Mouse (Mus musculus) embryonic facial prominence, embryonic 11.5 days (tissue): Measurements from ENCODE around the gene Abcb1a. TPM values are rescaled to one million over a fixed set of nuclear protein-coding genes. Genes with fewer than 3 reads are reported as not detected.
"Not testable (repeated sequence)": the region's sequence is repeated elsewhere in the genome, so short reads cannot be mapped to it uniquely, and the experiment has no call there.

ENCODE experiments used
- ATAC-seq: fragments of 200-750 bp; cut with Nextera tagmentation; replicated peaks from 2 replicates; pipeline ENCODE4 v1.8.0; 2017; ENCODE audit warnings: low read depth; ENCODE audit not compliant: insufficient number of reproducible peaks, low FRiP score, low TSS enrichment
- DNase-seq: peaks from one replicate; pipeline ENCODE4 v3.0.0-alpha.2; 2015; ENCODE audit warnings: low spot score
- H3K27ac ChIP-seq: fragments of 300-500 bp; sonication (generic); replicated peaks from 2 replicates; pipeline ENCODE4 v1.5.1; 2014; ENCODE audit warnings: mild to moderate bottlenecking, low read depth, low read length, control low read depth
- H3K27me3 ChIP-seq: fragments of 300-500 bp; sonication (generic); 2 replicates; pipeline ENCODE4 v1.6.1; 2014; ENCODE audit warnings: mild to moderate bottlenecking, low read length, moderate library complexity, mixed read lengths; ENCODE audit not compliant: control insufficient read depth, insufficient read depth
- H3K36me3 ChIP-seq: fragments of 300-500 bp; sonication (generic); replicated peaks from 2 replicates; pipeline ENCODE4 v1.6.1; 2014; ENCODE audit warnings: low read depth, mild to moderate bottlenecking, low read length, moderate library complexity, mixed read lengths; ENCODE audit not compliant: control insufficient read depth, insufficient read depth
- H3K4me1 ChIP-seq: fragments of 300-500 bp; sonication (generic); 2 replicates; pipeline ENCODE4 v1.6.1; 2014; ENCODE audit warnings: low read length, mixed read lengths; ENCODE audit not compliant: control insufficient read depth, insufficient read depth
- H3K4me2 ChIP-seq: fragments of 300-500 bp; sonication (generic); 2 replicates; pipeline ENCODE4 v1.6.1; 2014; ENCODE audit warnings: low read depth, mild to moderate bottlenecking, control low read depth, low read length, moderate library complexity
- H3K4me3 ChIP-seq: fragments of 300-500 bp; sonication (generic); 2 replicates; pipeline ENCODE4 v1.5.1; 2014; ENCODE audit warnings: low read depth, low read length, control low read depth
- H3K9ac ChIP-seq: fragments of 300-500 bp; sonication (generic); replicated peaks from 2 replicates; pipeline ENCODE4 v1.6.1; 2014; ENCODE audit warnings: mild to moderate bottlenecking, control low read depth, low read length
- H3K9me3 ChIP-seq: fragments of 300-500 bp; sonication (generic); replicated peaks from 2 replicates; pipeline ENCODE4 v1.6.1; 2016; ENCODE audit warnings: mild to moderate bottlenecking, low read length, inconsistent platforms, mixed read lengths; ENCODE audit not compliant: control insufficient read depth
- WGBS: fragments of 180-500 bp; shearing (Covaris S2); extraction: QIAGEN DNeasy Blood & Tissue Kit; methylation state at CpG from one replicate; pipeline ENCODE4 v1.1.7; 2014; 5-methylcytosine and 5-hydroxymethylcytosine counted together
- polyA plus RNA-seq: library from polyadenylated mRNA; unstranded; fragments of >200 nt; fragmentation: Nextera tagmentation; extraction: Ambion mirVana; gene quantifications from 2 replicates; pipeline ENCODE4 v1.2.1, GENCODE M21; 2014

Abcb1a gene
- polyA plus RNA-seq, 1 experiment from 2014 or later, result 0.41 TPM

DNA sequence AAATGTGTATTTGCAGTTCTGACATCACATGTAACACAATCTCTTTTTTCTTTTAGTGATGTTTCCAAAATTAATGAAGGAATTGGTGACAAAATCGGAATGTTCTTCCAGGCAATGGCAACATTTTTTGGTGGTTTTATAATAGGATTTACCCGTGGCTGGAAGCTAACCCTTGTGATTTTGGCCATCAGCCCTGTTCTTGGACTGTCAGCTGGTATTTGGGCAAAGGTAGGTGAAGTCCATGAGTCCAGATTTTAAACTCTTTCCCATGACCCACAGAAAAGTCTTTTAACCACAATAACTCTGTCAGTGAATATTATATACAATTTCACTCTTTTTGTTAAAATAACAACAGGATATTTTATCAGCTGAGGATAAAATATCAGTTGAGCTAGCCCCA lies 26.2 kb downstream of the Abcb1a start:
- no peaks in the 10 kb centered on the region for H3K9me3 ChIP-seq
- no peaks in the 10 kb centered on the region for H3K4me1 ChIP-seq
- H3K4me3 ChIP-seq, result no peak overlapping the region
- ATAC-seq, result no peak
- no peak overlapping the region for H3K27ac ChIP-seq
- no peak overlapping the region for H3K9ac ChIP-seq
- WGBS, result 84% methylated on average over 2 of the region's 2 CpGs
- no peak for DNase-seq
- no peaks in the 10 kb centered on the region for H3K27me3 ChIP-seq
- no peaks in the 10 kb centered on the region for H3K36me3 ChIP-seq
- H3K4me2 ChIP-seq, result no peak overlapping the region

DNA sequence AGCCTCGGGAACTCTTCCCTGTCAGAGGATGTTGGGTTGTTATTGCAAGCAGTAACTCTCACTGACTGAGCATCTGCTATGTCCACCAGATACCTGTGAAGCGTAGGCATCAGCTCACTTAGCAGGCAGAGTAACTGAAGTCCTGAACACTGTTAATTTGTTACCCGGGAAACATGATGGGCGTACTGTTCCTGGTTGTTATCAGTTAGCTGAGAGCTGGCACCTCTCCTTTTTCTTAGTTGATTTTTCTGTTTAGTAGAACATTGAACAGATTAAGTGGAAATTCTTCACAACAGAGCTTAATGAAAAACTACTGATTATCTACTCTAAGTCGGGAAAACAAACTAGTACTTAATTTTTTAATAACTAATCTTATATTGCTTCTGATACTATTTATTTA lies 27.7 kb downstream of the Abcb1a start:
- 84% methylated on average over 5 of the region's 5 CpGs for WGBS
- Histone ChIP-seq H3K27me3 (no peaks in the 10 kb centered on the region), H3K4me2 (no peak overlapping the region), H3K9me3 (no peaks in the 10 kb centered on the region), H3K9ac (no peak overlapping the region), H3K27ac (no peak overlapping the region), H3K4me1 (no peaks in the 10 kb centered on the region), H3K4me3 (no peak overlapping the region), H3K36me3 (no peaks in the 10 kb centered on the region)
- no peak for DNase-seq
- no peak for ATAC-seq

DNA sequence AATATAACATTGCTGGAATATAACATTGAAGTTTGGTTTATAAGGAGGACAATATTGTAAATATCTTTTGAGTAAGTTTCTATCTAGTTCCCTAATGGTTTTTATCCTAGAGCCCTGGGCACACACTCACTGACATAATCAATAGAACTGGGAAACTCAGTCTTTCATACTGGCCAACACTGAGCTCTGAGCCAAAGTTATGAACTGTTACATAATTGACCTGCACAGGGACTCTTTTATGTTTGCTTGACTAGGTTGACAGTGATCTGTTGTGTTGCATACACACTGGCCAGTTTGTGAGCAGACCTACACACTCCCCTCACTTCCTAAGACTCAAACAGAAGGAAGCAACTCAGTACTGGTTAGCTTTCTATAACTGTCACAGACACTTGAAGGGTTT lies 56.2 kb downstream of the Abcb1a start:
- ATAC-seq (no peak), DNase-seq (no peak)
- no peaks in the 10 kb centered on the region for H3K36me3 ChIP-seq

DNA sequence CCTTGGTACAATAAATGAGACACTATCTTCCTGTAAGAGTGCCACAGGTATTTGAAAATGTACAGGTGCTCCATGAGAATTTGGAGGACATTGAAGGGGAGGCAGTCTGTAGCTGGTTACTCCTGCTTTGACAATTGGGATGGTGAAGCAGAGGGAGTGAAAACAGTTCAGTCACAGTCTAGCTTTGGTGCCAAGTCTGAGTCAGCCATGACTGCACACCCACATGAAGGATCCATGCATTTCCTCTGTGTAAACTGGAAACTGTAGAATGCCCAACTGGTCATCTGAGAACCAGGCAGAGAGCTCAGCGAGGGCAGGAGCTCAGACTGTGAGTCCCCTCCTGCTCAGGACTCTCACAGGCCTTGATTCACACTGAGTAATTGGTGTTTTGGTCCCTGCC lies 59.7 kb downstream of the Abcb1a start:
- Histone ChIP-seq H3K36me3 (no peaks in the 10 kb centered on the region), H3K4me2 (no peak overlapping the region), H3K4me1 (no peaks in the 10 kb centered on the region), H3K27me3 (no peaks in the 10 kb centered on the region), H3K4me3 (no peak overlapping the region), H3K9me3 (no peaks in the 10 kb centered on the region), H3K27ac (no peak overlapping the region), H3K9ac (no peak overlapping the region)
- 75% methylated on average over 1 of the region's 1 CpGs for WGBS
- no peak for DNase-seq
- ATAC-seq, result no peak

More for the DNA sequence above, 56.2 kb downstream of the Abcb1a start:
- H3K4me3 ChIP-seq, result no peak overlapping the region
- no peaks in the 10 kb centered on the region for H3K27me3 ChIP-seq
- H3K4me1 ChIP-seq, result no peaks in the 10 kb centered on the region
- H3K27ac ChIP-seq, result no peak overlapping the region
- no peaks in the 10 kb centered on the region for H3K9me3 ChIP-seq
- no peak overlapping the region for H3K4me2 ChIP-seq
- H3K9ac ChIP-seq, result no peak overlapping the region

DNA sequence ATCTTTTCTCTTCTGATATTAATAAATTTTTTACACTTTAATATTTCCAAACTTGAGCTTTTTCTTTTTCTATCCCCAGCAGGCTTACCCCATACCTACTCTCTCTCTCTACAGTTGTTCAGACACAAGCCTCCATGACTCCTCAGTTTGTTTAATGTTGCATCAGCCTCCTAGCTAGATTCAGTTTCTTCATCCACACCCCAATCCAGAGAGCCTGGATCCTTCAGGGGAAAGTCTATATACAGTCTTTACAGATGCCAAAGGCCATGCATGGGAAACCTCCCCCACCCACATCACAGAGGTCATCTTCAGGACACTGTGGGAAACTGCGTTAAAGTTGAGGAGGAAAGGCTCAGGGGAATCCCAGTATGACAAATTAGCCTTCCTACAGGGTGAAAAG lies 62.3 kb downstream of the Abcb1a start:
- 39% methylated on average over 1 of the region's 1 CpGs for WGBS
- Histone ChIP-seq H3K9me3 (no peaks in the 10 kb centered on the region), H3K9ac (no peak overlapping the region), H3K4me2 (no peak overlapping the region), H3K4me3 (no peak overlapping the region), H3K27me3 (no peaks in the 10 kb centered on the region), H3K36me3 (no peaks in the 10 kb centered on the region), H3K4me1 (no peaks in the 10 kb centered on the region), H3K27ac (no peak overlapping the region)
- DNase-seq (no peak), ATAC-seq (no peak)

DNA sequence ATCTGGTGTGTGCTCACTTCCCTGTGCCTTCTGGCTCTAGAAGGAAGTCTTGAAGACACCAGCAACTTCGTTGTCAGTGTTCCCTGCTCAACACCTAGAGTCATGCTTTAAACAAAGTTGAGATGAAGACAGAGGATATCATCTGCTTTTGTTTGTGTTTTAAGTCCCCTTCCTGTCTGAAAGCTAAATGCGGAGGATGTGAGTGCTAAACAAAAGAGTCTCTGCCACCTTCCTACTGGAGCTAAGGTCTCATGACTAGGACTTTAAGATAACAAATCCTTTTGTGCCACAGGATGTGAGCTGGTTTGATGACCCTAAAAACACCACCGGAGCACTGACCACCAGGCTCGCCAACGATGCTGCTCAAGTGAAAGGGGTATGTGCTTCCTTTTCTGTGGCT lies 63.0 kb downstream of the Abcb1a start:
- Histone ChIP-seq H3K9ac (no peak overlapping the region), H3K27me3 (no peaks in the 10 kb centered on the region), H3K4me2 (no peak overlapping the region), H3K4me3 (no peak overlapping the region), H3K9me3 (no peaks in the 10 kb centered on the region), H3K27ac (no peak overlapping the region), H3K4me1 (no peaks in the 10 kb centered on the region), H3K36me3 (no peaks in the 10 kb centered on the region)
- ATAC-seq (no peak), DNase-seq (no peak)
- 82% methylated on average over 5 of the region's 5 CpGs for WGBS

DNA sequence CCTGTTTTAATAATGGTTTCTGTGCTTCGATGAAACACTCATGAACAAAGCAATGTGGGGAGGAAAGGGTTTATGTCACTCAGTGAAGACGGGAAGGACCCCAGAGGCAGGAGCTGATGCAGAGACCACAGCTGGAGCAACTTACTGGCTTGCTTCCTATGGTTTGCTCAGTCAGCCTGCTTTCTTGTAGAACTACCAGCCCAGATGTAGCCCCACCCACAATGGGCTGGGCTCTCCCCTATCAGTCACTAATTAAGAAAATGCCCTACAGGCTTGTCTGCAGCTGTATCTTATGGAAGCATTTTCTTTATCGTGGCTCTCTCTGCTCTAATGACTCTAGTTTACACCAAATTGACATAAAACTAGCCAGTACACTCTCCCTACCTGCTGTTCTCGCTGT lies 67.9 kb downstream of the Abcb1a start:
- 39% methylated on average over 4 of the region's 4 CpGs for WGBS
- DNase-seq (peak; percentile 34), ATAC-seq (no peak)
- Histone ChIP-seq H3K4me3 (no peak overlapping the region), H3K27me3 (no peaks in the 10 kb centered on the region), H3K4me2 (no peak overlapping the region), H3K4me1 (no peaks in the 10 kb centered on the region), H3K9me3 (no peaks in the 10 kb centered on the region), H3K36me3 (no peaks in the 10 kb centered on the region), H3K27ac (no peak overlapping the region), H3K9ac (no peak overlapping the region)

DNA sequence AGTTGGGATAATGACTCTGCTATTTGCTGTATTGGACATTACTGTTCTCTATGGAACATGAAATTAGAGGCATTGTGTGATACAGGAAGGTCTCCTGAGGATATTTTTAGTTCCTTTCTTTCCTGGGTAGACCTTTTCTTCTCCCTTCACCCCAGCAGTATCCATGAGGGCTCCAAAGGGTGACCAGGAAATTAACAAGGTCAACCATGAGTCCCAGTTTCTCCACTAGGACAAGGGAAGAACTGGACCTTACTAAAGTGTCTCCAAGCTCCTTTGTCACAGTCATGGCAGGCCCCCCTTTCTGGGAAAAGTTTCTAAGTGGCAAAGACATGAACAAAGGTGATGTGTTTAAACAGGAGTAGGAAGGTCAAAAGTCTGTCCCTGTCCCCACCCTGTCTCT lies 72.8 kb downstream of the Abcb1a start:
- no peak for DNase-seq
- H3K4me2 ChIP-seq, result no peak overlapping the region
- no peaks in the 10 kb centered on the region for H3K9me3 ChIP-seq
- H3K27ac ChIP-seq, result no peak overlapping the region
- H3K4me1 ChIP-seq, result no peaks in the 10 kb centered on the region
- no peak overlapping the region for H3K9ac ChIP-seq
- no peaks in the 10 kb centered on the region for H3K27me3 ChIP-seq
- H3K36me3 ChIP-seq, result no peaks in the 10 kb centered on the region
- ATAC-seq, result no peak
- H3K4me3 ChIP-seq, result no peak overlapping the region

DNA sequence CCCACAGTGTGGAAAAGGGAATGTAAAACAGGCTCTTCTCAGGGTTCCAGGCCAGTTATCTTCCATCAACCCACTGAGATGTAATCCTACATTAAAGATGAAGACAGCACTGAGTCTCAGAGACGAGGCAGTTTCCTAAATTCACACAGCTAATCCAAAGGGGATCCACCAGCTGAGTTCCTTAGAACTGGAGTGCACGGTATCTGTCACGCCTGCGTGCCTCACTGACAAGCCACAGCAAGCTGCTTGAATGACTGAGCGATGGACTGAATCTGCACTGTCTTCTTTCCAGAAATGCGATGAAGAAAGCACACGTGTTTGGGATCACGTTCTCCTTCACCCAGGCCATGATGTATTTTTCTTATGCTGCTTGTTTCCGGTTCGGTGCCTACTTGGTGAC lies 73.4 kb downstream of the Abcb1a start:
- 75% methylated on average over 7 of the region's 10 CpGs for WGBS
- not testable (repeated sequence) for H3K9ac ChIP-seq, H3K27ac ChIP-seq, H3K4me1 ChIP-seq, H3K4me3 ChIP-seq, H3K9me3 ChIP-seq, DNase-seq, ATAC-seq, H3K4me2 ChIP-seq, H3K36me3 ChIP-seq, H3K27me3 ChIP-seq
